Mouse (Mus musculus) ES-E14 (cell line): Measurements from ENCODE around the gene Pcdh9. TPM values are rescaled to one million over a fixed set of nuclear protein-coding genes. Genes with fewer than 3 reads are reported as not detected.

ENCODE experiments used
- DNase-seq: peaks from one replicate; pipeline ENCODE4 v3.0.0-alpha.2; 2013; ENCODE audit warnings: low read depth, low spot score
- H3K27ac ChIP-seq: 2 replicates; pipeline ENCODE4 v1.5.1; 2012; ENCODE audit warnings: low read depth, mild to moderate bottlenecking, low read length, moderate library complexity, mixed read lengths; ENCODE audit not compliant: poor library complexity, insufficient read depth, severe bottlenecking
- H3K36me3 ChIP-seq: 2 replicates; pipeline ENCODE4 v1.6.1; 2012; ENCODE audit warnings: mild to moderate bottlenecking, low read length, moderate library complexity, mixed read lengths; ENCODE audit not compliant: control insufficient read depth, poor library complexity, insufficient read depth, severe bottlenecking
- H3K4me1 ChIP-seq, 2 experiments: fragments of 150-350 bp in 1 of 2; sonication (generic) in 1 of 2; 2 replicates each; pipeline ENCODE4 v1.6.1; 2012; ENCODE audit warnings: low read length in 2 of 2, mild to moderate bottlenecking in 1 of 2, mixed read lengths in 1 of 2; ENCODE audit not compliant: control insufficient read depth in 2 of 2, insufficient read depth in 2 of 2, poor library complexity in 1 of 2
- H3K4me3 ChIP-seq, 2 experiments: fragments of 150-350 bp in 1 of 2; sonication (generic) in 1 of 2; 2 replicates each; pipeline ENCODE4 v1.5.1; 2012; ENCODE audit warnings: low read length in 2 of 2, low read depth in 1 of 2, mild to moderate bottlenecking in 1 of 2, mixed read lengths in 1 of 2; ENCODE audit not compliant: insufficient read depth in 1 of 2, poor library complexity in 1 of 2, severe bottlenecking in 1 of 2
- H3K9ac ChIP-seq: 2 replicates; pipeline ENCODE4 v1.6.1; 2012; ENCODE audit warnings: low read depth, mild to moderate bottlenecking, low read length, mixed read lengths; ENCODE audit not compliant: poor library complexity, insufficient read depth, severe bottlenecking
- H3K9me3 ChIP-seq: fragments of 150-350 bp; sonication (generic); 2 replicates; pipeline ENCODE4 v1.6.1; 2012; ENCODE audit warnings: low read depth, mild to moderate bottlenecking, low read length; ENCODE audit not compliant: control insufficient read depth, insufficient read depth
- CHD2 ChIP-seq: IDR thresholded peaks from 2 replicates; pipeline ENCODE4 v1.6.1; 2014; ENCODE audit warnings: mild to moderate bottlenecking, low read depth, low read length, inconsistent platforms
- HCFC1 ChIP-seq: IDR thresholded peaks from 2 replicates; pipeline ENCODE4 v1.6.1; 2012; ENCODE audit warnings: low read length, inconsistent platforms, borderline replicate concordance; ENCODE audit not compliant: insufficient read depth
- MAFK ChIP-seq: IDR thresholded peaks from 2 replicates; pipeline ENCODE4 v1.6.1; 2014; ENCODE audit warnings: mild to moderate bottlenecking, low read depth, low read length, inconsistent platforms; ENCODE audit not compliant: insufficient read depth
- ZC3H11A ChIP-seq: IDR thresholded peaks from 2 replicates; pipeline ENCODE4 v1.6.1; 2012; ENCODE audit warnings: low read depth, mild to moderate bottlenecking, inconsistent platforms, low read length, borderline replicate concordance
- ZNF384 ChIP-seq: IDR thresholded peaks from 2 replicates; pipeline ENCODE4 v1.6.1; 2012; ENCODE audit warnings: low read depth, low read length, inconsistent platforms
- in situ Hi-C, 2 experiments: fragments of 600-800 bp; cut with MboI; formaldehyde crosslinking; loops; one replicate each; pipeline ENCODE4 v1.15.1; 2025; ENCODE audit warnings: low sequenced_read_pairs in 2 of 2, inconsistent platforms in 1 of 2; ENCODE audit not compliant: unreplicated experiment in 2 of 2
- total RNA-seq: library from RNA; depleted of rRNA; stranded (reverse); fragments of 300-350 nt; gene quantifications from 2 replicates; pipeline ENCODE4 v1.2.3, GENCODE M21; 2012

The Pcdh9 gene
- total RNA-seq, 1 experiment, result 0.71 TPM

DNA sequence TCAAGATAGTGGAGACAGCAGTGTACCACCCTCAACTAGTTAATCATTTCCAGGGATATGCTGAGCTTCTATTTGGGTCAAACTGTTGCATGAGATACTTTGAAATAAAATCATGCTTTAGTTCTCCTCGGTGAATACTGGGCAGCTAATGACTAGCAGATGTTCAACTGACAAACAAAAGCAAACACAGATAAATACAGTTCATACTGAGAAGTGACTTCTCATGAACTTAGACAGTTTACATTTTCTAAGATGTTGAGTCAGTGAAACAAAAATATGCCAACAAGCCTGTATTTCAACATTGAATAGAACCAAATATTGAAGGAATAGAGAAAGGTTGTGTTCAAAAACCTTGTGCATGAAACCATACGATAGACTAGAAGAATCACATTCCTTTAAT lies 795.4 kb downstream of the Pcdh9 start:
- H3K36me3 ChIP-seq, result no peaks in the 10 kb centered on the region
- in situ Hi-C loops, result no loop called here
- H3K9me3 ChIP-seq, result no peaks in the 10 kb centered on the region
- H3K4me3 ChIP-seq, result no peak overlapping the region
- no peak for TF ChIP-seq MAFK
- no peak for TF ChIP-seq HCFC1
- TF ChIP-seq ZNF384, result no peak
- TF ChIP-seq CHD2, result no peak
- no peak for TF ChIP-seq ZC3H11A
- no peak for DNase-seq
- no peak overlapping the region for H3K9ac ChIP-seq
- no peak overlapping the region for H3K27ac ChIP-seq
- H3K4me1 ChIP-seq, result no peaks in the 10 kb centered on the region

GRCm38 (mm10) chr14:93092806-93093205 lies 797.7 kb downstream of the Pcdh9 start:
- DNase-seq, result no peak
- Histone ChIP-seq H3K9me3 (no peaks in the 10 kb centered on the region), H3K9ac (no peak overlapping the region), H3K4me1 (no peaks in the 10 kb centered on the region), H3K36me3 (no peaks in the 10 kb centered on the region), H3K4me3 (no peak overlapping the region), H3K27ac (no peak overlapping the region)
- no peak for TF ChIP-seq CHD2
- TF ChIP-seq ZC3H11A, result no peak
- no peak for TF ChIP-seq ZNF384
- no peak for TF ChIP-seq MAFK
- no peak for TF ChIP-seq HCFC1
- in situ Hi-C loops, result no loop called here

DNA sequence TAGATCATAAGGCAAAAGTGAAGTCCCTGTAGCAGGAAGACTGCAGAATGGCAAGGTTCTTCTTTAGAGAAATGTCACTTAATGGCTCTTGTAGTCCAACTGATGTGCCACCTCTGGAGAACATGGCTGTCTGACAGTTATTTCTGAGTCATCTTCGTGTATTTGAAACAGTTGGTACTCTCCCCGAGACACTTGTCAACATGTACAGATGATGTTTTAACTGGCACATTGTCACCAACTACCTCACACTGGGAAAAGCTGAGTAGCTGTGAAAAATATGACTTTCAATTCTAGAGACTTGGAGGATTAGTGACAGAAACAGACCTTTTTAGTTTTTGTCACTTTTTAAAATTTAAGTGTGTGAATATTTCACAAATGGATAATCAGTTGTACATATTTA lies 804.8 kb downstream of the Pcdh9 start:
- Histone ChIP-seq H3K36me3 (no peaks in the 10 kb centered on the region), H3K9me3 (no peaks in the 10 kb centered on the region), H3K27ac (no peak overlapping the region), H3K4me1 (no peaks in the 10 kb centered on the region), H3K9ac (no peak overlapping the region), H3K4me3 (no peak overlapping the region)
- no peak for DNase-seq
- TF ChIP-seq MAFK, result no peak
- TF ChIP-seq HCFC1, result no peak
- TF ChIP-seq ZNF384, result no peak
- no peak for TF ChIP-seq ZC3H11A
- no peak for TF ChIP-seq CHD2
- in situ Hi-C loops, result no loop called here

DNA sequence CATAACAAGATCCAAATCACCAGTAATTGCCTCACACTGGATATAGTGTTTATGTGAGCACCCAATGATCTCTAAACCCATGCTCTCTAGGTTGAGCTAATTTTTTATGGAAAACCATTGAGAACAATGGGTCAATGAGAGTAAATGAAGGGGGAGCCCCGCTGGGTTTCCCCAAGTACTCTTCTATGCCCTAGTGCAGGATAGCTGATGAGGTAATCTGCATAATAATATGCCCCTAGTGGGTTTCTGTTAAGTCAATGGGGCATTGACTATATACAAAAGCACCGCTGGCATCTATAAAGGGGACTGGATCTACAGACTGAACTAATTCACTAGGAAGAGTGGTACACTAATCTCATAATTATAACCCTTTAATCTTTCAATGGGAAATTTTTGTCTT lies 807.3 kb downstream of the Pcdh9 start:
- DNase-seq, result peak; percentile 24
- in situ Hi-C loops, result no loop called here
- no peak overlapping the region for H3K9ac ChIP-seq

GRCm38 (mm10) chr14:93080910-93081309 lies 809.6 kb downstream of the Pcdh9 start:
- Histone ChIP-seq H3K4me3 (no peak overlapping the region), H3K9me3 (no peaks in the 10 kb centered on the region), H3K4me1 (no peaks in the 10 kb centered on the region), H3K9ac (no peak overlapping the region), H3K27ac (no peak overlapping the region), H3K36me3 (no peaks in the 10 kb centered on the region)
- in situ Hi-C loops, result no loop called here
- TF ChIP-seq MAFK, result no peak
- TF ChIP-seq ZNF384, result no peak
- no peak for TF ChIP-seq HCFC1
- no peak for TF ChIP-seq ZC3H11A
- no peak for TF ChIP-seq CHD2
- DNase-seq, result no peak

More for the DNA sequence above, 807.3 kb downstream of the Pcdh9 start:
- H3K4me3 ChIP-seq, result no peak overlapping the region
- TF ChIP-seq HCFC1 (no peak), MAFK (no peak), CHD2 (peak; percentile 64), ZC3H11A (no peak), ZNF384 (0 out of 2 replicates have a peak, but pooled peaks have one; percentile 26)
- H3K27ac ChIP-seq, result no peak overlapping the region
- no peaks in the 10 kb centered on the region for H3K9me3 ChIP-seq
- no peaks in the 10 kb centered on the region for H3K4me1 ChIP-seq
- no peaks in the 10 kb centered on the region for H3K36me3 ChIP-seq
